Comparison of ENCODE assay signal across 9 mouse cellular contexts in genomic region chr4:65127291-65127590, GRCm38 (mm10). TPM values are rescaled to one million over a fixed set of nuclear protein-coding genes. Genes with fewer than 3 reads are reported as not detected.
DNase-seq lines count a peak whose midpoint lies in the region; ATAC-seq and TF ChIP-seq lines count a peak whose summit lies in the region.
"Had no signal": no experiment of that assay in that cellular context is flagged by ENCODE, and none has a peak within 500 bp of the region (broad histone marks: within the 10 kb centered on the region; RNA-seq: fewer than 3 reads in every experiment).

No protein-coding gene starts in this region.

- no peaks in the 10 kb centered on the region for H3K9me3 ChIP-seq in forebrain, embryonic 12.5 days
- H3K9me3 ChIP-seq in midbrain, postnatal 0 days (ENCODE audit: low read length), result no peaks in the 10 kb centered on the region

- no peak for ATAC-seq in forebrain, embryonic 12.5 days (ENCODE audit: low FRiP score)
- no peak for ATAC-seq in midbrain, postnatal 0 days (ENCODE audit: low FRiP score)
- no peak for ATAC-seq in erythroblast, adult 5-6 weeks (replicated peaks; ENCODE audit: low FRiP score, poor library complexity, severe bottlenecking)

- peaks cover 31% of the 10 kb centered on the region for H3K27me3 ChIP-seq in forebrain, embryonic 12.5 days
- peaks cover 5% of the 10 kb centered on the region for H3K27me3 ChIP-seq in midbrain, postnatal 0 days (ENCODE audit: insufficient read depth, low read length)

- no peak overlapping the region for H3K27ac ChIP-seq in forebrain, embryonic 12.5 days
- H3K27ac ChIP-seq in midbrain, postnatal 0 days (ENCODE audit: low read depth, low read length), result no peak overlapping the region

- WGBS in forebrain, embryonic 12.5 days, result 17% methylated on average over 6 of the region's 6 CpGs
- WGBS in midbrain, postnatal 0 days, result 24% methylated on average over 6 of the region's 6 CpGs

- no peak for TF ChIP-seq CTCF in midbrain, postnatal 0 days (IDR thresholded peaks at IDR 0.05)

- DNase-seq in retina, embryonic 14.5 days (ENCODE audit: low spot score), result peak; percentile 40
- DNase-seq in retina, postnatal 1 day, result no peak
- DNase-seq in heart, postnatal 14 days, result peak; percentile 29 to 51
- peak; percentile 61 to 85 for DNase-seq in kidney, postnatal 25 days
- peak; percentile 22 for DNase-seq in midbrain, postnatal 0 days (ENCODE audit: low spot score)
- no peak for DNase-seq in thymus, postnatal 10 days (ENCODE audit: low spot score in 2 of 2)

- intact Hi-C loops in heart, postnatal 14 days (cut with DNase I), result loop anchor here (10.0 kb wide), 1 partner anchor 292 kb away; no protein-coding TSS in a partner anchor

- H3K36me3 ChIP-seq in forebrain, embryonic 12.5 days (replicated peaks), result no peaks in the 10 kb centered on the region
- no peaks in the 10 kb centered on the region for H3K36me3 ChIP-seq in midbrain, postnatal 0 days (ENCODE audit: insufficient read depth, low read length)

- H3K4me3 ChIP-seq in forebrain, embryonic 12.5 days (replicated peaks), result no peak overlapping the region
- H3K4me3 ChIP-seq in midbrain, postnatal 0 days (ENCODE audit: low read depth, low read length), result no peak overlapping the region
- H3K4me3 ChIP-seq: erythroblast, embryonic 14.5 days had no signal

- H3K4me1 ChIP-seq in forebrain, embryonic 12.5 days, result peaks cover 26% of the 10 kb centered on the region
- H3K4me1 ChIP-seq in midbrain, postnatal 0 days (ENCODE audit: insufficient read depth, low read length), result no peaks in the 10 kb centered on the region; the same call in 1 of the 2 replicates

- peak overlapping the region; percentile 94 for H3K4me2 ChIP-seq in forebrain, embryonic 12.5 days
- peak overlapping the region; percentile 67 for H3K4me2 ChIP-seq in midbrain, postnatal 0 days (ENCODE audit: low read depth, low read length, poor library complexity, severe bottlenecking)

- H3K9ac ChIP-seq in forebrain, embryonic 12.5 days, result peak overlapping the region; percentile 38; the same call in 1 of the 2 replicates
- H3K9ac ChIP-seq in midbrain, postnatal 0 days (replicated peaks; ENCODE audit: low read length, poor library complexity, severe bottlenecking), result peak overlapping the region; percentile 50; the same call in 1 of the 2 replicates

RNA-seq across cellular contexts. Expression of gene Pappa, which starts 3.3 kb away (rescaled TPM):
- 2.4 and 2.5 TPM in 2 replicates for polyA plus RNA-seq in forebrain, embryonic 12.5 days (2016; fragmentation: Nextera tagmentation; extraction: Ambion mirVana)
- under 1 TPM; 0.61 to 0.88 TPM for total RNA-seq in heart, postnatal 14 days (2021)
- total RNA-seq in midbrain, postnatal 0 days (2014; rRNA removed), result 3.7 and 4.4 TPM in 2 replicates
- 0.57 and 0.65 TPM in 2 replicates for polyA plus RNA-seq in midbrain, postnatal 0 days (2015; fragmentation: Nextera tagmentation; extraction: Ambion mirVana)
- total RNA-seq in erythroblast, adult 5-6 weeks (2015; ENCODE audit: low replicate concordance), result not detected in 2 replicates
- total RNA-seq in erythroblast, adult 5-6 weeks (2017; ENCODE audit: low replicate concordance), result 0.14 and 0.17 TPM in 2 replicates
- polyA plus RNA-seq: erythroblast, embryonic 14.5 days had no signal

Comparison
In these comparisons a context has a peak if more than half of its experiments do, and no peak if none do; other contexts are left out.
1. DNase-seq: peak in retina, embryonic 14.5 days (single experiment), heart, postnatal 14 days (2 of 2), kidney, postnatal 25 days (2 of 2) and midbrain, postnatal 0 days (single experiment); none in retina, postnatal 1 day (single experiment) and thymus, postnatal 10 days (0 of 2).